Mouse (Mus musculus): ENCODE data around the gene 1700042G07Rik. TPM values are rescaled to one million over a fixed set of nuclear protein-coding genes. Genes with fewer than 3 reads are reported as not detected.

The 1700042G07Rik gene
- total and polyA plus RNA-seq, 2 experiments from 2014 or later: not detected

DNA sequence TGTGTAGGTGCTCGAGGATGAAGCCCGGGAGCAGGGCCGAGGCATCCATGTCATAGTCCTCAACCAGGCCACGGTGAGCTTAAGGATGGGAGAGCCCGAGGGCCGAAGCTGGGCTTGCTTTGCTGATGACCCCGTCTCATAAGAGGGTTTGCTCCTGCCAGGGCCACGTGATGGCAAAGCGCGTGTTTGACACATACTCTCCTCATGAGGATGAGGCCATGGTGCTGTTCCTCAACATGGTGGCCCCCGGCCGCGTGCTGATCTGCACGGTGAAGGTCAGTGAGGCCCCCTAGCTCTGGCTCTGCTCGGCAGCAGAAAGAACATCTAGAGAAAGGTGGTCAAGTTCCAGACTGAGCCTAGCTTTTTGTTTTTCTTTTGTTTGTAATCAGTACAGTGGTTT, 20.5 kb upstream of the 1700042G07Rik start:
- Histone ChIP-seq H3K9me3 (ENCODE audit: low read length) (no peaks in the 10 kb centered on the region), H3K27ac (ENCODE audit: low read depth, low read length) (no peak overlapping the region), H3K36me3 (ENCODE audit: insufficient read depth, low read length) (peaks cover 52% of the 10 kb centered on the region), H3K9ac (replicated peaks; ENCODE audit: low read length, poor library complexity, severe bottlenecking) (no peak overlapping the region), H3K4me3 (ENCODE audit: low read depth, low read length) (no peak overlapping the region), H3K27me3 (ENCODE audit: insufficient read depth, low read length) (no peaks in the 10 kb centered on the region), H3K4me1 (ENCODE audit: insufficient read depth, low read length) (peaks cover 4% of the 10 kb centered on the region; the same call in 1 of the 2 replicates), H3K4me2 (ENCODE audit: low read depth, low read length, poor library complexity, severe bottlenecking) (no peak overlapping the region)
- no peak for DNase-seq (ENCODE audit: low spot score)
- WGBS: 94% methylated on average over 15 of the region's 15 CpGs
- no peak for ATAC-seq (ENCODE audit: low FRiP score)
- no peak for TF ChIP-seq CTCF (IDR thresholded peaks at IDR 0.05)

DNA sequence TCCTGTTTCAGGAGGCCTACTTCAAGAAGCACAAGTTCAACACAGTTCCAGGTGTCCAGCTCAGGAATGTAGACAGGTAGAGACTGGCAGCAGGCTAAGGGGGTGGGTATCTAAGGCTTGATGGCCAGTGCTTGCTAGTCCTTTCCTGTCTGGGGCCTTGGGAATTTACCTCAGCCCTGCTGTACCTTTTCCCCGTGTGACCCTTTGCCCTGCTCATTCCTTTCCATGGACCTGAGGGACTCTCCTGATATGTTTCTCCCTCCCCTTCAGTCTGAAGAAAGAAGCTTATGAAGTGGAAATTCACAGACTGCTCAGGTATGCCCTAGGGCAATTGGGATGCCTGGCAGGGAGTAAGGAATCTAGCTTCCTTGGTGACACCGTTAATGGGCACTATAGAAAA, 15.3 kb upstream of the 1700042G07Rik start:
- Histone ChIP-seq H3K36me3 (ENCODE audit: insufficient read depth, low read length) (peaks cover 58% of the 10 kb centered on the region), H3K4me1 (ENCODE audit: insufficient read depth, low read length) (no peaks in the 10 kb centered on the region), H3K9ac (replicated peaks; ENCODE audit: low read length, poor library complexity, severe bottlenecking) (no peak overlapping the region), H3K27me3 (ENCODE audit: insufficient read depth, low read length) (no peaks in the 10 kb centered on the region), H3K4me3 (ENCODE audit: low read depth, low read length) (no peak overlapping the region), H3K27ac (ENCODE audit: low read depth, low read length) (no peak overlapping the region), H3K4me2 (ENCODE audit: low read depth, low read length, poor library complexity, severe bottlenecking) (no peak overlapping the region), H3K9me3 (ENCODE audit: low read length) (no peaks in the 10 kb centered on the region)
- WGBS: 85% methylated on average over 2 of the region's 2 CpGs
- ATAC-seq (ENCODE audit: low FRiP score): no peak
- TF ChIP-seq CTCF (IDR thresholded peaks at IDR 0.05): no peak
- no peak for DNase-seq (ENCODE audit: low spot score)

DNA sequence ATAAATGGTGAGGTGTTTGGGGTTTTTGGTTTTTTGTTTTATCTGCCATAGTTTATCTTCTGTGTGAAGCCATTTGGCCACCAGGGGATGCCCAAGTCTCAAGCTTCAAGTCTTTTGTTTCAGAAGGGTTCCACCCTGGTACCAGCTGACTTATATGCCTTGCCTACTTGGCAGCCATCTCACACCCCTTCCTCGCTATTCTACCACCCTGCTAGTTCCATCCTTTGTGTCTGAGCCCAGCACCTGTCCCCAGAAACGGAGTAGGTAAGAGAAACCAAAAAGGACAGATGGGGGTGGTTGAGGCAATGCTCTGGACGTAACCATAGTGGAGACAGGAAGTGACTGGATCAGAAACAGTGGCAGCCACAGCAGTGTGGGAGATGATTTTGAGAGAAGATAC, 13.3 kb upstream of the 1700042G07Rik start:
- peak; percentile 71; the same call in 1 of the 2 replicates for ATAC-seq (ENCODE audit: low FRiP score)
- WGBS: 61% methylated on average over 3 of the region's 3 CpGs

DNA sequence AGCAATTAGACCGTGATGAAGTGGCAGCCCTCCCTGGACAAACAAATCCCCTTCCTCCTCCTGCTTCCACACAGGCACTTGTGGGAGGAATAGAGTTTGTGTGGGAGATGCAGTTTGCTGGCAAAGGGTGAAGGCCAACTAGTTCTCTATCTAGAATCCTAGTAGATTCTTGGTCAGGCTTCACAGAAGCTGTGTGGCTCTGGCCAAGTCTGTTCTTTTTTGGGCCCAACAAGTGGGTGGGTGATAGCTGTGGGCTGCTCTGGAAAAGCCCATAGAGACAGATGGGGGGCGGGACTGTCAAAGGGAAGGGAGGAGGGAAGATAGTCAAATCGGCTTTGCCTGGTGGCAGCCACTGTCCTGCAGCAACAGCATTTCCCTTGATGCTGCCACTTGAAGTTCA, 12.4 kb upstream of the 1700042G07Rik start:
- ATAC-seq (ENCODE audit: low FRiP score) (no peak), DNase-seq (ENCODE audit: low spot score) (no peak)

More for the DNA sequence above, 13.3 kb upstream of the 1700042G07Rik start:
- H3K4me2 ChIP-seq (ENCODE audit: low read depth, low read length, poor library complexity, severe bottlenecking): no peak overlapping the region
- peak overlapping the region; percentile 44; the same call in 1 of the 2 replicates for H3K27ac ChIP-seq (ENCODE audit: low read depth, low read length)
- no peaks in the 10 kb centered on the region for H3K9me3 ChIP-seq (ENCODE audit: low read length)
- H3K27me3 ChIP-seq (ENCODE audit: insufficient read depth, low read length): no peaks in the 10 kb centered on the region
- no peaks in the 10 kb centered on the region for H3K4me1 ChIP-seq (ENCODE audit: insufficient read depth, low read length)
- no peak overlapping the region for H3K9ac ChIP-seq (replicated peaks; ENCODE audit: low read length, poor library complexity, severe bottlenecking)
- peaks cover 39% of the 10 kb centered on the region for H3K36me3 ChIP-seq (ENCODE audit: insufficient read depth, low read length)
- no peak overlapping the region for H3K4me3 ChIP-seq (ENCODE audit: low read depth, low read length)
- peak; percentile 78 for TF ChIP-seq CTCF (IDR thresholded peaks at IDR 0.05)
- DNase-seq (ENCODE audit: low spot score): peak; percentile 83

DNA sequence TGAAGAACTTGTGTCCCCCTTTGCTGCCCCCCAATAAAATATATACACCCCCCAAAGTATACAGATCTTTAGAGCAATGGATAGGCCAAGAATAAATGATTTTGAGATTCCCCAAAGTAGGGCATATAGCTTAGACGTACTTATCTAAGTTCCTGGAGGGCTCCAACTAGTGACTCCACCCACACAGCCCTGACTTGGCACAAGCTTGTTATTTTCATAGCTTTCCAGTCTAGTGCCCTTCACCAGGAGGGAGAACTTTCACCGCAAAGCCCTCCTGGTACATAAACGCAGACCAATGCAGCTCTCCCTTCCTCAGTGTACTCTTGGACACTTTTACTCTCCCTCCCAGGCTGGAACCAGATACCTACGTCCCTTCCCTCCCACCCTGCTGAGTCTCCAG, 11.0 kb upstream of the 1700042G07Rik start:
- WGBS: 81% methylated on average over 4 of the region's 4 CpGs

More for the DNA sequence above, 12.4 kb upstream of the 1700042G07Rik start:
- H3K27ac ChIP-seq (ENCODE audit: low read depth, low read length): no peak overlapping the region
- H3K9ac ChIP-seq (replicated peaks; ENCODE audit: low read length, poor library complexity, severe bottlenecking): no peak overlapping the region
- WGBS: 87% methylated on average over 3 of the region's 3 CpGs
- no peak overlapping the region for H3K4me2 ChIP-seq (ENCODE audit: low read depth, low read length, poor library complexity, severe bottlenecking)
- H3K27me3 ChIP-seq (ENCODE audit: insufficient read depth, low read length): no peaks in the 10 kb centered on the region
- no peaks in the 10 kb centered on the region for H3K9me3 ChIP-seq (ENCODE audit: low read length)
- no peak overlapping the region for H3K4me3 ChIP-seq (ENCODE audit: low read depth, low read length)
- H3K4me1 ChIP-seq (ENCODE audit: insufficient read depth, low read length): no peaks in the 10 kb centered on the region
- no peak for TF ChIP-seq CTCF (IDR thresholded peaks at IDR 0.05)
- H3K36me3 ChIP-seq (ENCODE audit: insufficient read depth, low read length): peaks cover 31% of the 10 kb centered on the region

DNA sequence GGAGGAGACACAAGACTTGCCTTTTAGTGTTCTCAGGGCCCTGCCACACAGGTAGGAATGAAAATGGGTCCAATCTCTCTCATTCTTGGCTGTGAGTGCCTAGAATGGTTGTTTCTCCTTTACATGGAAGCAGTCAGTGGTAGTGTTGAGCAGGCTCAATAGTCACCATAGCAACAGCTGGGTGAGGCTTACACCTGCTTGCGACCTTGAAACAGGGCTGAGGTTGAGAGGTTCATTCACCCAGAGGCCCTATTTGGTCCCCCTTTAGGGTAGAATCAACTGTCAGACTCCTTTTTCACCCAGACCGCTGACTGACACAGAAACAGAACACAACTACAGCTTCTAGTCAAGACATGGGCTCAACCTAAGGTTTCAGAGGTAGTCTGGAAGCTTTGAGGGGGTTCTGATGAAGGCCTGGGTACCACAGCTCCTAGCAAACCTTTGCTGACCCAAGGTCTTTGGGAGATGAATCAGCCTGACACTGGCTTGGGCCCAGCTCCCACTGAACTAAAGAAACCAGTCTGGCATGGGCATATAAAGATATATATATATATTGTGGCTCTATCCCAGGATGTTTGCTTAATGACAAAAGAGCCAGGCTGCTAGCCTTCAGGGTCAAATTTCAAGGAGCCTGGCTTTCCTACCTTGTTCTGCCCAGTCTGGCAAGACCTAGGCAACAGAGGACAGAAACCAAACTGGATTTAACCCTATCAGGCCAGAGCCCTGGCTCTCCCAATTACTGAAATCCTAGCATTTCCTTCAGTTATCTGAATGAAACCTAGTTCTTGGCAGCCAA, 8.2 kb upstream of the 1700042G07Rik start:
- ATAC-seq (ENCODE audit: low FRiP score): no peak

More for the DNA sequence above, 11.0 kb upstream of the 1700042G07Rik start:
- no peak for TF ChIP-seq CTCF (IDR thresholded peaks at IDR 0.05)
- no peaks in the 10 kb centered on the region for H3K27me3 ChIP-seq (ENCODE audit: insufficient read depth, low read length)
- H3K4me1 ChIP-seq (ENCODE audit: insufficient read depth, low read length): no peaks in the 10 kb centered on the region
- no peak overlapping the region for H3K27ac ChIP-seq (ENCODE audit: low read depth, low read length)
- no peaks in the 10 kb centered on the region for H3K9me3 ChIP-seq (ENCODE audit: low read length)
- peaks cover 19% of the 10 kb centered on the region for H3K36me3 ChIP-seq (ENCODE audit: insufficient read depth, low read length)
- DNase-seq (ENCODE audit: low spot score): no peak
- no peak overlapping the region for H3K4me3 ChIP-seq (ENCODE audit: low read depth, low read length)
- no peak overlapping the region for H3K4me2 ChIP-seq (ENCODE audit: low read depth, low read length, poor library complexity, severe bottlenecking)
- H3K9ac ChIP-seq (replicated peaks; ENCODE audit: low read length, poor library complexity, severe bottlenecking): no peak overlapping the region
- no peak for ATAC-seq (ENCODE audit: low FRiP score)

More for the DNA sequence above, 8.2 kb upstream of the 1700042G07Rik start:
- Histone ChIP-seq H3K4me3 (ENCODE audit: low read depth, low read length) (no peak overlapping the region), H3K9me3 (ENCODE audit: low read length) (no peaks in the 10 kb centered on the region), H3K36me3 (ENCODE audit: insufficient read depth, low read length) (no peaks in the 10 kb centered on the region), H3K27ac (ENCODE audit: low read depth, low read length) (no peak overlapping the region), H3K27me3 (ENCODE audit: insufficient read depth, low read length) (no peaks in the 10 kb centered on the region), H3K4me1 (ENCODE audit: insufficient read depth, low read length) (no peaks in the 10 kb centered on the region), H3K9ac (replicated peaks; ENCODE audit: low read length, poor library complexity, severe bottlenecking) (no peak overlapping the region), H3K4me2 (ENCODE audit: low read depth, low read length, poor library complexity, severe bottlenecking) (no peak overlapping the region)
- WGBS: 84% methylated on average over 2 of the region's 2 CpGs
- no peak for DNase-seq (ENCODE audit: low spot score)
- TF ChIP-seq CTCF (IDR thresholded peaks at IDR 0.05): no peak

All from midbrain, postnatal 0 days (tissue).